ENCODE assay signal across 10 mouse cellular contexts in genomic region chr15:27647686-27648085, GRCm38 (mm10). TPM values are rescaled to one million over a fixed set of nuclear protein-coding genes. Genes with fewer than 3 reads are reported as not detected.
DNase-seq lines count a peak whose midpoint lies in the region; ATAC-seq and TF ChIP-seq lines count a peak whose summit lies in the region.
"Had no signal": no experiment of that assay in that cellular context is flagged by ENCODE, and none has a peak within 500 bp of the region (broad histone marks: within the 10 kb centered on the region; RNA-seq: fewer than 3 reads in every experiment).

No protein-coding gene starts in this region.

- ATAC-seq in heart, postnatal 0 days (ENCODE audit: insufficient read depth, low read depth) = no peak
- peak; percentile 60 for ATAC-seq in erythroblast, adult 5-6 weeks (replicated peaks; ENCODE audit: low FRiP score, poor library complexity, severe bottlenecking)
- no peak for ATAC-seq in kidney, embryonic 16.5 days (ENCODE audit: low FRiP score, low TSS enrichment)

- no peaks in the 10 kb centered on the region for H3K4me1 ChIP-seq in heart, postnatal 0 days (ENCODE audit: control insufficient read depth, insufficient read depth)
- no peaks in the 10 kb centered on the region; the same call in 1 of the 2 replicates for H3K4me1 ChIP-seq in testis, adult 2 months (ENCODE audit: control insufficient read depth, insufficient read depth, low read length)
- H3K4me1 ChIP-seq in kidney, embryonic 16.5 days (ENCODE audit: insufficient read depth, low read length) = no peaks in the 10 kb centered on the region
- H3K4me1 ChIP-seq: neural tube, embryonic 15.5 days had no signal

- peak; percentile 50 for TF ChIP-seq CTCF in heart, postnatal 0 days (IDR thresholded peaks at IDR 0.05; ENCODE audit: low read depth)
- peak; percentile 13; the same call in 1 of the 2 replicates for TF ChIP-seq CTCF in testis, adult 2 months (IDR thresholded peaks at IDR 0.05; ENCODE audit: control insufficient read depth, insufficient read depth, insufficient replicate concordance, low read depth, low read length)

- no peak overlapping the region for H3K9ac ChIP-seq in heart, postnatal 0 days (replicated peaks; ENCODE audit: low read depth, low read length)
- no peak overlapping the region for H3K9ac ChIP-seq in kidney, embryonic 16.5 days (replicated peaks; ENCODE audit: low read length)
- H3K9ac ChIP-seq: neural tube, embryonic 15.5 days had no signal

- H3K27ac ChIP-seq in heart, postnatal 0 days (ENCODE audit: low read depth) = no peak overlapping the region
- no peak overlapping the region for H3K27ac ChIP-seq in testis, adult 2 months (ENCODE audit: control insufficient read depth, insufficient read depth, low read depth, low read length)
- no peak overlapping the region for H3K27ac ChIP-seq in kidney, embryonic 16.5 days (ENCODE audit: low read length)
- H3K27ac ChIP-seq: neural tube, embryonic 15.5 days had no signal

- H3K4me2 ChIP-seq in heart, postnatal 0 days (ENCODE audit: low read depth, low read length) = no peak overlapping the region
- no peak overlapping the region for H3K4me2 ChIP-seq in kidney, embryonic 16.5 days (replicated peaks; ENCODE audit: low read depth, low read length)
- H3K4me2 ChIP-seq: neural tube, embryonic 15.5 days had no signal

- WGBS in heart, postnatal 0 days = 39% methylated on average over 3 of the region's 3 CpGs
- WGBS in kidney, embryonic 16.5 days = 30% methylated on average over 3 of the region's 3 CpGs

- no peak for TF ChIP-seq POLR2A in testis, adult 2 months (IDR thresholded peaks at IDR 0.05; ENCODE audit: control insufficient read depth, low read depth, low read length)

- H3K9me3 ChIP-seq in heart, postnatal 0 days (replicated peaks; ENCODE audit: control insufficient read depth, low read length) = no peaks in the 10 kb centered on the region
- no peaks in the 10 kb centered on the region for H3K9me3 ChIP-seq in kidney, embryonic 16.5 days (ENCODE audit: low read length)
- H3K9me3 ChIP-seq: neural tube, embryonic 15.5 days had no signal

- no peak for TF ChIP-seq EP300 in heart, postnatal 0 days (IDR thresholded peaks at IDR 0.05; ENCODE audit: low read depth)

- H3K27me3 ChIP-seq in heart, postnatal 0 days (ENCODE audit: control insufficient read depth, insufficient read depth, low read length) = no peaks in the 10 kb centered on the region
- no peaks in the 10 kb centered on the region for H3K27me3 ChIP-seq in testis, adult 2 months (ENCODE audit: control insufficient read depth, insufficient read depth, low read length)
- H3K27me3 ChIP-seq in kidney, embryonic 16.5 days (ENCODE audit: insufficient read depth, low read length) = no peaks in the 10 kb centered on the region
- H3K27me3 ChIP-seq: neural tube, embryonic 15.5 days had no signal

- H3K36me3 ChIP-seq in heart, postnatal 0 days (replicated peaks; ENCODE audit: control insufficient read depth, insufficient read depth, low read length) = no peaks in the 10 kb centered on the region
- no peaks in the 10 kb centered on the region for H3K36me3 ChIP-seq in testis, adult 2 months (ENCODE audit: control insufficient read depth, insufficient read depth, low read length)
- H3K36me3 ChIP-seq in kidney, embryonic 16.5 days (ENCODE audit: insufficient read depth, low read length) = no peaks in the 10 kb centered on the region
- H3K36me3 ChIP-seq: neural tube, embryonic 15.5 days had no signal

- DNase-seq in heart, postnatal 0 days (ENCODE audit: low spot score) = no peak
- DNase-seq in heart, adult 18-20 months = no peak
- DNase-seq in testis, postnatal 10 days (ENCODE audit: low spot score) = no peak
- DNase-seq in gastrocnemius, postnatal 25 days = no peak
- no peak for DNase-seq in right cerebral cortex, postnatal 14 days
- DNase-seq: lung, adult 18-20 months had no signal

- no peak overlapping the region for H3K4me3 ChIP-seq in heart, postnatal 0 days (ENCODE audit: low read depth, low read length)
- no peak overlapping the region for H3K4me3 ChIP-seq in testis, adult 2 months (ENCODE audit: control insufficient read depth, low read depth, low read length)
- H3K4me3 ChIP-seq in kidney, embryonic 16.5 days (ENCODE audit: low read length) = no peak overlapping the region
- H3K4me3 ChIP-seq: neural tube, embryonic 15.5 days had no signal

RNA-seq across cellular contexts. Expression of gene Otulin, which starts 17.2 kb away (rescaled TPM):
- 32.3 and 36.1 TPM in 2 replicates for total RNA-seq in heart, postnatal 0 days (2014; rRNA removed; ENCODE audit: low replicate concordance)
- 24.3 and 26.3 TPM in 2 replicates for polyA plus RNA-seq in heart, postnatal 0 days (2015; fragmentation: Nextera tagmentation; extraction: Ambion mirVana)
- 10 to 100 TPM; 26.6 to 26.8 TPM for total RNA-seq in heart, adult 18-20 months (2021)
- polyA plus RNA-seq in testis, adult 2 months (2012; rRNA removed) = 11.2 and 12.2 TPM in 2 replicates
- total RNA-seq in erythroblast, adult 5-6 weeks (2015; ENCODE audit: low replicate concordance) = 18.4 and 52.8 TPM in 2 replicates
- total RNA-seq in erythroblast, adult 5-6 weeks (2017; ENCODE audit: low replicate concordance) = 11.2 and 11.8 TPM in 2 replicates
- 10 to 100 TPM; 21.1 to 23.3 TPM for total RNA-seq in gastrocnemius, postnatal 25 days (2021)
- polyA plus RNA-seq in kidney, embryonic 16.5 days (2015; fragmentation: Nextera tagmentation; extraction: Ambion mirVana) = 13.6 and 30.1 TPM in 2 replicates

RNA-seq across cellular contexts. Expression of gene Otulinl, which starts 33.7 kb away (rescaled TPM):
- 0.39 and 15.3 TPM in 2 replicates for total RNA-seq in heart, postnatal 0 days (2014; rRNA removed; ENCODE audit: low replicate concordance)
- 2.3 and 3.2 TPM in 2 replicates for polyA plus RNA-seq in heart, postnatal 0 days (2015; fragmentation: Nextera tagmentation; extraction: Ambion mirVana)
- total RNA-seq in heart, adult 18-20 months (2021) = 1 to 10 TPM; 1.8 to 4.4 TPM
- 2.1 and 3.1 TPM in 2 replicates for polyA plus RNA-seq in testis, adult 2 months (2012; rRNA removed)
- total RNA-seq in erythroblast, adult 5-6 weeks (2015; ENCODE audit: low replicate concordance) = 9.2 and 13.4 TPM in 2 replicates
- 3.7 and 7.5 TPM in 2 replicates for total RNA-seq in erythroblast, adult 5-6 weeks (2017; ENCODE audit: low replicate concordance)
- 1 to 10 TPM in 1 of 2 experiments, under 1 TPM in 1; 0.35 to 1.3 TPM for total RNA-seq in gastrocnemius, postnatal 25 days (2021)
- polyA plus RNA-seq in kidney, embryonic 16.5 days (2015; fragmentation: Nextera tagmentation; extraction: Ambion mirVana) = 29.1 and 31.9 TPM in 2 replicates
